Mouse (Mus musculus) v-Abl transformed pro-B cells (cell line): ENCODE results near the gene Terf2.

Source experiments
- in situ Hi-C, 2 experiments: fragments of 400-800 bp; cut with MboI; formaldehyde crosslinking; loops; one replicate each; pipeline ENCODE4 v1.15.1; 2025; ENCODE audit not compliant: unreplicated experiment in 2 of 2

Gene Terf2

DNA sequence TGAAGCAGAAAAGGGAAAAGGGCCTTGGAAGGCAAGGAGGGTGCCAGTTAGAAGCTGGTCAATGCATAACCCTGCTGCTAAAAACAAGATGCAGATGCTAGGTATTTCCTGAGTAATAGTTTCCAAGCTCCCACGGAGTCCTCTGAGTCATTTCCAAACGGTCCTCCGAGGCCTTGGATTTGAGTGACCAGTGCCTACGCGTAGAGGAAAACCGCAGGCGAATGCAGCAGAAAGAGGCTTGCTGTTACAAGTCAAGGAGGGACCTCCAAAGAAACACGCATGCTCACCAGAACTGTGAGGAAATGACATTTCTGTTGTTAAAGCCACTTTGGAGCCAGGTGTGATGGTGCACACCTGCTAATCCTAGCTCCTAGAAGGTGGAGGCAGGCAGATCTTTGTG is 72.9 kb downstream of the Terf2 start:
- in situ Hi-C loops, result loop anchor here in 1 of 2 experiments (25.0 kb wide), 1 partner anchor 611 kb away; the partner anchor contains the start of gene Zfp90
